Mouse (Mus musculus) frontal cortex, postnatal 25 days (tissue): ENCODE results near the gene Mapk10.
"Not testable (repeated sequence)": the region's sequence is repeated elsewhere in the genome, so short reads cannot be mapped to it uniquely, and the experiment has no call there.

Experiments
- DNase-seq, 2 experiments: peaks; one replicate each; pipeline ENCODE4 v3.0.0; 2022; ENCODE audit warnings: low spot score in 2 of 2

Mapk10 gene

GRCm38 (mm10) chr5:102964396-102964795 is 246.7 kb downstream of the Mapk10 start:
- no peak for DNase-seq

GRCm38 (mm10) chr5:102953414-102953813 is 257.7 kb downstream of the Mapk10 start:
- DNase-seq = no peak

GRCm38 (mm10) chr5:102952918-102953317 is 258.2 kb downstream of the Mapk10 start:
- DNase-seq = no peak

GRCm38 (mm10) chr5:102947061-102947711 is 263.9 kb downstream of the Mapk10 start:
- DNase-seq = no peak

- DNase-seq = no peak
Observed at GRCm38 (mm10) chr5:102946625-102947024, 264.5 kb downstream of the Mapk10 start.

GRCm38 (mm10) chr5:102943864-102944630 is 267.1 kb downstream of the Mapk10 start:
- not testable (repeated sequence) for DNase-seq

GRCm38 (mm10) chr5:102930161-102930560 is 281.0 kb downstream of the Mapk10 start:
- DNase-seq = no peak

- no peak for DNase-seq
Observed at GRCm38 (mm10) chr5:102926786-102927185, 284.3 kb downstream of the Mapk10 start.

GRCm38 (mm10) chr5:102920199-102920598 is 290.9 kb downstream of the Mapk10 start:
- no peak for DNase-seq

GRCm38 (mm10) chr5:102905441-102906211 is 305.5 kb downstream of the Mapk10 start:
- DNase-seq = no peak

- no peak for DNase-seq
Observed at GRCm38 (mm10) chr5:102904066-102904465, 307.1 kb downstream of the Mapk10 start.

GRCm38 (mm10) chr5:102903487-102903886 is 307.6 kb downstream of the Mapk10 start:
- no peak for DNase-seq

- DNase-seq = no peak
Observed at GRCm38 (mm10) chr5:102901176-102901575, 310.0 kb downstream of the Mapk10 start.

- no peak for DNase-seq
Observed at GRCm38 (mm10) chr5:102899680-102900215, 311.4 kb downstream of the Mapk10 start.

- no peak for DNase-seq
Observed at GRCm38 (mm10) chr5:102898301-102898700, 312.8 kb downstream of the Mapk10 start.

GRCm38 (mm10) chr5:102892226-102892625 is 318.9 kb downstream of the Mapk10 start:
- no peak for DNase-seq

- DNase-seq = no peak
Observed at GRCm38 (mm10) chr5:102889163-102889488, 322.0 kb downstream of the Mapk10 start.

GRCm38 (mm10) chr5:102888482-102889162 is 322.5 kb downstream of the Mapk10 start:
- no peak for DNase-seq

GRCm38 (mm10) chr5:102875628-102876027 is 335.5 kb downstream of the Mapk10 start:
- no peak for DNase-seq

GRCm38 (mm10) chr5:102874605-102875298 is 336.4 kb downstream of the Mapk10 start:
- peak; percentile 26 to 50 for DNase-seq

- DNase-seq = not testable (repeated sequence)
Observed at GRCm38 (mm10) chr5:102872996-102873395, 338.1 kb downstream of the Mapk10 start.
